Mouse (Mus musculus): Measurements from ENCODE around the gene Gmfg. TPM values are rescaled to one million over a fixed set of nuclear protein-coding genes. Genes with fewer than 3 reads are reported as not detected.

The Gmfg gene
- polyA plus RNA-seq, 1 experiment from 2014 or later, result 18.1 TPM

DNA sequence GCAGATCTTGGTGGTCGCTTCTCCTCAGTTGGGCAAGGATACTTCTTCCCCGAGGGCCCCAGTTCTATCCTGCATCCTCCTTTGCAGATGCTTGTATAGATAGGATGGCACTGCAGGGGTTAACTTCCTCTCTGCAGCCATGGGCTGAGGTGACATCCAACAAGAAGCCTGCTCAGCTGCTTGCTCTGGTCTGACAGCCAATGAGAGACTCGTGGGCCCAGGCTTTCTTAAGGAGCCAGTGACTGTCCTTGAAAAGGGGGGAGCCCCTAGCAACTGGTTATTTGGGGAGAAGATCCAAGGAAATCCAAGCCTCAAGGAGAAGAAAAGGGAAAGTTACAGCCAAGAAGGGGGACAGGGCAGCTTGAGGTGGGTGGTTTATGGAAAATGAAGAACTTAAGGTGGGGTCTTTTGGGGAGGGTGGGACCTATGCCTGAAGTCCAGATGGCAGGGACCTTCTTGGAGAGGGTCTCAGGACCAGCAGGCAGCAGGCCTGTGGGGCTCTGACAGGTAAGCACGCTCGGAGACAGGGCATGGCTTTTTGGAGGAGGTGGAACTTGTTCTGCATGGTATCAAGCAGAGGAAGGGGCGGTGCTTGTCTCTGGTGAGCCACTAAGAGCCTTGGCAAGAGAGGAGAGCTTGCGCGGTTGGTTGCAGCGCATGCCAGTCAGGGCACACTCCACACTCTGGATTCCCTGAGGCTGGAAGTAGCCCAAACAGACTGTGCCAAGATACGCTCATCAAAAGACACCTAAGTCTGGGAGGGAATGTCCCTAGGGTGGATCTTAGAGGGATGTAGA is 27.4 kb downstream of the Gmfg start:
- H3K4me2 ChIP-seq, result no peak overlapping the region
- H3K27ac ChIP-seq, result no peak overlapping the region
- peaks cover 32% of the 10 kb centered on the region for H3K36me3 ChIP-seq
- H3K27me3 ChIP-seq, result peaks cover 17% of the 10 kb centered on the region
- 63% methylated on average over 10 of the region's 10 CpGs for WGBS
- H3K4me1 ChIP-seq, result peaks cover 12% of the 10 kb centered on the region
- no peak for ATAC-seq (ENCODE audit: insufficient number of reproducible peaks, low FRiP score, low TSS enrichment, low read depth)
- H3K4me3 ChIP-seq, result no peak overlapping the region
- H3K9ac ChIP-seq, result no peak overlapping the region
- no peaks in the 10 kb centered on the region for H3K9me3 ChIP-seq

DNA sequence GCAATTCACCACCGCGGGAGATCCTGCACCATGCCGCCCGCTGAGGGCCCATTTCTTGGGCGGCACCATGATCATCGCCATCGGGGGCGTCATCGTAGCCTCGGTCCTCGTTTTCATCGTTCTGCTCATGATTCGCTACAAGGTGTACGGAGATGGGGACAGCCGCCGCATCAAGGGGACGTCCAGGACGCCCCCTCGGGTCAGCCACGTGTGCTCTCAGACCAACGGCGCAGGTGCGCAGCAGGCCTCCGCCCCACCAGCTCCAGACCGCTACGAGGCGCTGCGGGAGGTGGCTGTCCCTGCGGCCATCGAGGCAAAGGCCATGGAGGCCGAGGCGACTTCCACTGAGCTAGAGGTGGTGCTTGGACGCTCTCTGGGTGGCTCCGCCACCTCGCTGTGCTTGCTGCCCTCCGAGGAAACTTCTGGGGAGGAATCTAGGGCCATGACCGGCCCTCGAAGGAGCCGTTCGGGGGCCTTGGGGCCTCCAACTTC is 29.5 kb downstream of the Gmfg start:
- Histone ChIP-seq H3K9ac (peak overlapping the region; percentile 40), H3K27me3 (peaks cover 17% of the 10 kb centered on the region), H3K4me2 (peak overlapping the region; percentile 79), H3K36me3 (peaks cover 14% of the 10 kb centered on the region), H3K27ac (no peak overlapping the region), H3K4me1 (peaks cover 12% of the 10 kb centered on the region), H3K4me3 (peak overlapping the region; percentile 43), H3K9me3 (no peaks in the 10 kb centered on the region)
- 21% methylated on average over 40 of the region's 40 CpGs for WGBS
- ATAC-seq (ENCODE audit: insufficient number of reproducible peaks, low FRiP score, low TSS enrichment, low read depth), result no peak

DNA sequence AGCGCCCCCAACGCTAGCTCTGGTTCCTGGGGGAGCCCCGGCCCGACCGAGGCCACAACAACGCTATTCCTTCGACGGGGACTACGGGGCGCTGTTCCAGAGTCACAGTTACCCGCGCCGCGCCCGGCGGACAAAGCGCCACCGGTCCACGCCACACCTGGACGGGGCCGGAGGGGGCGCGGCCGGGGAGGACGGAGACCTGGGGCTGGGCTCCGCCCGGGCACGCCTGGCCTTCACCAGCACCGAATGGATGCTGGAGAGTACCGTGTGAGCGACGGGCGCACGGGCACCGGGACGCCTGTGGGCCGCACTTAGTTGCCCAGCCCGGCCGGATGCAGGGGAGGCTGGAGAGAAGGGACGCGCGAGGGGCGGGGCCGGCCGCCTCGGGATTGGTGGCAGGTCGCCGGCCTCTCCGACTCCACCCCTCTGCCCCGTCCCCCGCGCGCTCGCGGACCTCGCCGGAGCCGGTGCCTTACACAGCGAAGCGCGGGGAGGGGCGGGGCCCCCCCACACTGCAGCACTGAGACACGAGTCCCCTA is 30.0 kb downstream of the Gmfg start:
- 2% methylated on average over 59 of the region's 63 CpGs for WGBS
- Histone ChIP-seq H3K4me1 (peaks cover 12% of the 10 kb centered on the region), H3K4me3 (peak overlapping the region; percentile 43), H3K27me3 (peaks cover 17% of the 10 kb centered on the region), H3K9ac (peak overlapping the region; percentile 40), H3K36me3 (peaks cover 11% of the 10 kb centered on the region), H3K27ac (no peak overlapping the region), H3K9me3 (no peaks in the 10 kb centered on the region), H3K4me2 (peak overlapping the region; percentile 79)
- ATAC-seq (ENCODE audit: insufficient number of reproducible peaks, low FRiP score, low TSS enrichment, low read depth), result peak; percentile 70

DNA sequence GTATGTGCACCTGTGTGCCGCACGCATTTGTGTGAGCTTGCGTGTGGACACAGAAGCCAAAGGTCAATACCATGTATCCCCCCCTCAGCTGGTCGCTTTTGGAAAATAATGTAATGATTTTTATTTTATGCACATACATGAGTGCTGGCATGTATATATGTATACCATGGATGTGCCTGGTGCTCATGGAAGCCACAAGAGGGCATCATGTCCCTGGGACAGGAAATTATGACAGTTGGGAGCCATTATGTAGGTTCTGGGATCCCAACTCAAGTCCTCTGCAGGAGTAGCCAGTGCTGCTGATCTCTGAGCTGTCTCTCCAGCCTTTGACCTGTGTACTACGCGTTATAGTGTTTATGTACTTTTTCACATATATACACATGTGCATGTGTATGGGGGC is 38.9 kb downstream of the Gmfg start:
- H3K4me1 ChIP-seq, result peaks cover 3% of the 10 kb centered on the region
- no peak overlapping the region for H3K4me3 ChIP-seq
- ATAC-seq (ENCODE audit: insufficient number of reproducible peaks, low FRiP score, low TSS enrichment, low read depth), result no peak
- H3K9ac ChIP-seq, result no peak overlapping the region
- H3K27me3 ChIP-seq, result no peaks in the 10 kb centered on the region
- no peaks in the 10 kb centered on the region for H3K9me3 ChIP-seq
- no peaks in the 10 kb centered on the region for H3K36me3 ChIP-seq
- 92% methylated on average over 6 of the region's 6 CpGs for WGBS
- no peak overlapping the region for H3K27ac ChIP-seq
- H3K4me2 ChIP-seq, result no peak overlapping the region

DNA sequence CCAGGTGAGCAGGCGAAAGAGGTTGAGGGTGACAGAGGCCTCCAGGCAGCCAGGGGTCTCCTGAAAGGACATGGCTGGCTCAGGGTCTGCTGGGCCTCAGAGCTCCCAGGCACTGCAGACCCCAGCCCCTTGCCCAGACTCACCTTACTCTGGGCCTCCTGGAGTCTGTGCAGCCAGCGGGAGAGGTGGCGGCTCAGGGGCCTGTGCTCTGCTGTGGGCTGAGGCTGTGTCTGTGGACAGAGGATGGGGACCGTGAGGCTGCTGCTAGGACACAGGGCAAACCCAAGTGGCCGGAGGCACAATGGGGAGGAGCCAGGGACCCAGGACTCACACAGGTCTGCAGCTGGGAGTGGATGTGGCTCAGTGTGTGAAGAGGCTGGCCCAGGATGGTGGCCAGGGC is 40.1 kb downstream of the Gmfg start:
- Histone ChIP-seq H3K4me1 (peaks cover 3% of the 10 kb centered on the region), H3K27ac (no peak overlapping the region), H3K9me3 (no peaks in the 10 kb centered on the region), H3K27me3 (no peaks in the 10 kb centered on the region), H3K4me3 (no peak overlapping the region), H3K36me3 (no peaks in the 10 kb centered on the region), H3K4me2 (no peak overlapping the region), H3K9ac (no peak overlapping the region)
- ATAC-seq (ENCODE audit: insufficient number of reproducible peaks, low FRiP score, low TSS enrichment, low read depth), result no peak
- 82% methylated on average over 5 of the region's 5 CpGs for WGBS

DNA sequence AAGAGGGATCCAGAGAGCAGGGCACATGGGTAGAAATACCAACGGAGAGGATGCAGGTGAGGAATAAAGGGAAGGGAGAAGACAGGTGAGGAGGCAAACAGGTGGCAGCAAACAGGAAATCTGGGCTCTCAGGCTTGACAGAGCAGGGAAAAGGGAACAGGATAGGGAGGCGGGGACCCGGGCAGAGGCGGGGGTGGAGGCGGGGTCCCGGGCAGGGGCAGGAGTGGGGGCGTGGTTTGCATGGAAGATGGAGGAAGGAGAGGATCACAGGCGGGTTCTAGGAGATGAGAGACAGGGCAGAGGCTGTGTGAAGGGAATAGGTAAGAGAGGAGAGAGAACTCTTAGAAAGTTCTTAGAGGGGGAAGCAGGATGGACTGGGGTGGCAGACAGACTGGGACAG is 41.6 kb downstream of the Gmfg start:
- WGBS, result 4% methylated on average over 8 of the region's 8 CpGs

DNA sequence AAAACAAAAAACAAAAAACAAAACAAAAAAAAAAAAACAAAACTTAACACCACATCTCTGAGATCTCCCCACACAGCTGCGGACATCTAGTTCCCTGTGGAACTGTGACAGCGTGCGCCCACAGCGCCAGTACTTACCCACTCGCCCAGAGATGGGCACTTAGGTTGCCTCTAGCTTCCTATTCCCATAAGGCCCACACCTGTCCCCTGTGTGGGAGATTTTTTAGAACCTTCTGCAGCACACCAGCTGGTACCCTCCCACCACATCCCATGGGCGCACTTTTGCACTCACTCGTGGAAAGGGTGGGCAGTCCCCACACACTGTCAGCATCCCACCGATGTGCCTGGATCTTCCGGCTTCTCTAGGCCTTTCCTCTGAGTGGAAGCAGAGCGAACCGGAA is 45.6 kb downstream of the Gmfg start:
- 81% methylated on average over 11 of the region's 11 CpGs for WGBS
- Histone ChIP-seq H3K9me3 (no peaks in the 10 kb centered on the region), H3K27ac (no peak overlapping the region), H3K4me3 (no peak overlapping the region), H3K4me2 (no peak overlapping the region), H3K4me1 (peaks cover 9% of the 10 kb centered on the region), H3K27me3 (no peaks in the 10 kb centered on the region), H3K36me3 (no peaks in the 10 kb centered on the region), H3K9ac (no peak overlapping the region)
- ATAC-seq (ENCODE audit: insufficient number of reproducible peaks, low FRiP score, low TSS enrichment, low read depth), result no peak

More for the DNA sequence above, 41.6 kb downstream of the Gmfg start:
- H3K36me3 ChIP-seq, result no peaks in the 10 kb centered on the region
- H3K9ac ChIP-seq, result no peak overlapping the region
- no peak overlapping the region for H3K4me2 ChIP-seq
- H3K27me3 ChIP-seq, result no peaks in the 10 kb centered on the region
- H3K27ac ChIP-seq, result no peak overlapping the region
- 0 out of 2 replicates have a peak, but pooled peaks have one; percentile 52 for ATAC-seq (ENCODE audit: insufficient number of reproducible peaks, low FRiP score, low TSS enrichment, low read depth)
- H3K9me3 ChIP-seq, result no peaks in the 10 kb centered on the region
- H3K4me1 ChIP-seq, result peaks cover 3% of the 10 kb centered on the region
- no peak overlapping the region for H3K4me3 ChIP-seq

DNA sequence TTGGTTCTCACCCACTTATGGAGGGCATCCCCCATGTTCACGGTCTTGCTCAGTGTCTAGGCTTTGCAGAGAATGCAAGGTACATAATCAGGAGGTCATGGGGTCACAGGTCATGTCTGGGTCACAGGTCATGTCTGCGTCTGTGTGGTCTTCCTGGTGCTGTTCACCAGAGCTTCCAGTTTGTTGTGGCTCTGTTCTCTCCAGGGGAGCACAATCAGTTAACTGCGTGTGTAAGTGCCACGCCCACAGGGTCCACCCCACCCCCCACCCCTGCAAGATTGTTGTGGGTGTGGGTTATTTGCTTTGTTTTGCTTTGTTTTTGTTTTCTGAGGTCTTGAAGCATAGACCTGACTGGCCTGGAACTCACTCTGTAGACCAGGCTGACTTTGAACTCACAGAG is 46.9 kb downstream of the Gmfg start:
- Histone ChIP-seq H3K27ac (no peak overlapping the region), H3K36me3 (no peaks in the 10 kb centered on the region), H3K4me2 (no peak overlapping the region), H3K4me3 (no peak overlapping the region), H3K9ac (no peak overlapping the region), H3K9me3 (no peaks in the 10 kb centered on the region), H3K4me1 (peaks cover 11% of the 10 kb centered on the region), H3K27me3 (no peaks in the 10 kb centered on the region)
- 22% methylated on average over 4 of the region's 4 CpGs for WGBS
- ATAC-seq (ENCODE audit: insufficient number of reproducible peaks, low FRiP score, low TSS enrichment, low read depth), result no peak

DNA sequence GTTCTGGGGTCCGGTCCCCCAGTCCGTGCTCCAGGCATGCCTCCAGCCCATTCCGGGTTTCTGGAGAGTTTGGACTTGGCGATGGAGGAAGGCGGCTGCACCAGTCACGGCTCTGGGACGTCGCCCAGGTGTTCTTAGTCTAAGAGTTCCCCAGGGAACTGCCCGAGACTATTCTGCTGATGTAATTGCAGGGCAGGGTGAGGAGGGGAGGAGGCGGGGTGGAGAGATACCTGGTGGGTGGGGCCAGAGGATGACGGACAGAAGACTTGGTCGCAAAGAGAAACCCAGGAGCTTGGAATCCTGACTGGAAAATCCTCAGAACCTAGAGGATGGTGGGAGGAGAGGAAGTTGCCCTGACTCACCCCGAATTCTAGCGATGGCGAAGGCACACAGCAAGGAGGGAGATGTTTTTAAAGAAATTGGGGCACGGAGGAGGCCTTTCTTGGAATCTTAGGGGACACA is 50.8 kb downstream of the Gmfg start:
- no peaks in the 10 kb centered on the region for H3K27me3 ChIP-seq
- WGBS, result 4% methylated on average over 16 of the region's 16 CpGs
- H3K36me3 ChIP-seq, result no peaks in the 10 kb centered on the region
- H3K4me3 ChIP-seq, result peak overlapping the region; percentile 27
- no peaks in the 10 kb centered on the region for H3K9me3 ChIP-seq
- peak overlapping the region; percentile 22; the same call in 1 of the 2 replicates for H3K27ac ChIP-seq
- H3K4me1 ChIP-seq, result peaks cover 17% of the 10 kb centered on the region
- no peak overlapping the region for H3K9ac ChIP-seq
- peak overlapping the region; percentile 49 for H3K4me2 ChIP-seq
- ATAC-seq (ENCODE audit: insufficient number of reproducible peaks, low FRiP score, low TSS enrichment, low read depth), result peak; percentile 14; the same call in 1 of the 2 replicates

DNA sequence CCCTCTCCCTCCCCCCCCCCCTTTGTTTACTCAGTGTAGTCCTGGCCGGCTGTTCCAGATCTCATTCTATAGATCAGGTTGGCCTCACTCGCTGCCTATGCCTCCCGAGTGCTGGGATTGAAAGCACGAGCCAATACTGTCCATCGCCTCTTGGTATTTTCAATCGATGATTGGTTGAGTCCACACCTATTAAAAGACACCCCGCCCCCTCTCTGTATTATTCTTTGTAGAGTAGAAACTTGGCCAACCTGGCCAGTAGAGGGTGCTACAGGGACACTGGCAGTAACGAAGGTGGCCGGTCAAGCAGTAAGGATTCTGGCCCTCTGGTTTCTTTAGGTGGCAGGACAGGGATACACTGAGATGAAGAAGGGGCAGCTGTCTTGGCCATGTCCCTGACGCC is 53.2 kb downstream of the Gmfg start:
- H3K4me3 ChIP-seq, result no peak overlapping the region
- WGBS, result 3% methylated on average over 10 of the region's 10 CpGs
- H3K36me3 ChIP-seq, result no peaks in the 10 kb centered on the region
- H3K27ac ChIP-seq, result no peak overlapping the region
- H3K9ac ChIP-seq, result no peak overlapping the region
- no peaks in the 10 kb centered on the region for H3K9me3 ChIP-seq
- H3K4me2 ChIP-seq, result no peak overlapping the region
- H3K4me1 ChIP-seq, result peaks cover 17% of the 10 kb centered on the region
- ATAC-seq (ENCODE audit: insufficient number of reproducible peaks, low FRiP score, low TSS enrichment, low read depth), result no peak
- H3K27me3 ChIP-seq, result no peaks in the 10 kb centered on the region

DNA sequence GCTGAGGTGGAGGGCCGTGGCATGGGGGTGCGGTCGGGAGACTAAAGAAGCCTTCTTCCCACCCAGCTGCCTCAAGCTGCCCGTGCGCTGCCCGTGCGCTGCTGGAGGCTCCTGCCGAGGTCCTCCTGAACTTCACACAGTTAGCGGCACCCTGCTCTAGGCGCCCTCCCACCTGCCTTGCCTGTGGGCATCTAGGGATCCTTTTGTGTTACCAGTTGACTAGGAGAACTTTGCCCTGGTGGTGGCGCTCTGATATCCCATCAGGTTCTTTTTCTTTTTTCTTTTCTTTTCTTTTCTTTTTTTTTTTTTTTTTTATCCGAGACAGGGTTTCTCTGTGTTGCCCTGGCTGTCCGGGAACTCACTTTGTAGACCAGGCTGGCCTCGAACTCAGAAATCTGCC is 53.7 kb downstream of the Gmfg start:
- no peaks in the 10 kb centered on the region for H3K27me3 ChIP-seq
- peaks cover 17% of the 10 kb centered on the region for H3K4me1 ChIP-seq
- no peak overlapping the region for H3K4me3 ChIP-seq
- ATAC-seq (ENCODE audit: insufficient number of reproducible peaks, low FRiP score, low TSS enrichment, low read depth), result no peak
- H3K4me2 ChIP-seq, result no peak overlapping the region
- H3K9ac ChIP-seq, result no peak overlapping the region
- 32% methylated on average over 14 of the region's 14 CpGs for WGBS
- no peaks in the 10 kb centered on the region for H3K36me3 ChIP-seq
- no peak overlapping the region for H3K27ac ChIP-seq
- no peaks in the 10 kb centered on the region for H3K9me3 ChIP-seq

DNA sequence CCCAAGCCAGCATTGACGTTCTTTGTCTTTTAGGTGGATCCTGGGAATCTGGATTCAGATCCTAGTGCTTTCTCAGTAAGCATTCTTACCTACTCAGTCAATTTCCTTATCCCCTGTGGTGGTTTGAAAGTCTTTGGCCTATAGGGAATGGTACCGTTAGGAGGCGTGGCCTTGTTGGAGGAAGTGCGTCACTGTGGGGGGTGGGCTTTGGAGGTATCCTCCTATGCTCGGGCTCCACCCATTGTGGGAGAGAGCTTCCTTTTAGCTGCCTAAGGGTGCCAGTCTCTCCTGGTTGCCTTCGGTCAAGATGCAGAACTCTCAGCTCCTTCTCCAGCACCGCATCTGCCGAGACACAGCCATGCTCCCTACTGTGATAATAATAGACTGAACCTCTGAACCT is 55.1 kb downstream of the Gmfg start:
- no peak for ATAC-seq (ENCODE audit: insufficient number of reproducible peaks, low FRiP score, low TSS enrichment, low read depth)
- Histone ChIP-seq H3K4me1 (peaks cover 16% of the 10 kb centered on the region), H3K27ac (no peak overlapping the region), H3K4me2 (no peak overlapping the region), H3K4me3 (no peak overlapping the region), H3K9me3 (no peaks in the 10 kb centered on the region), H3K36me3 (no peaks in the 10 kb centered on the region), H3K27me3 (no peaks in the 10 kb centered on the region), H3K9ac (no peak overlapping the region)
- WGBS, result 81% methylated on average over 8 of the region's 8 CpGs

Measured in limb, embryonic 15.5 days (tissue).